Mouse (Mus musculus) heart, postnatal 0 days (tissue): ENCODE results near the gene Ldhc.

Experiments
- CTCF ChIP-seq: IDR thresholded peaks from 2 replicates; pipeline ENCODE4 v1.5.1; 2016; ENCODE audit warnings: antibody characterized with exemption, control low read depth, low read depth
- EP300 ChIP-seq: IDR thresholded peaks from 2 replicates; pipeline ENCODE4 v1.6.1; 2016; ENCODE audit warnings: antibody characterized with exemption, low read depth

GRCm38 (mm10) chr7:46880992-46881391, 20.0 kb downstream of the Ldhc start:
- TF ChIP-seq EP300: no peak
- TF ChIP-seq CTCF: no peak
